Mouse (Mus musculus) gastrocnemius, adult 2 months (tissue): ENCODE results near the gene Gclm. TPM values are rescaled to one million over a fixed set of nuclear protein-coding genes. Genes with fewer than 3 reads are reported as not detected.
"Not testable (repeated sequence)": the region's sequence is repeated elsewhere in the genome, so short reads cannot be mapped to it uniquely, and the experiment has no call there.

Experiments
- DNase-seq: peaks from one replicate; pipeline ENCODE4 v3.0.0; 2022
- H3K27ac ChIP-seq: fragments of 200-600 bp; 2 replicates; pipeline ENCODE4 v1.8.1; 2022; ENCODE audit warnings: mild to moderate bottlenecking
- H3K4me3 ChIP-seq: fragments of 200-600 bp; 2 replicates; pipeline ENCODE4 v1.8.1; 2022; ENCODE audit warnings: mild to moderate bottlenecking, moderate library complexity
- CTCF ChIP-seq: fragments of 200-600 bp; IDR thresholded peaks from 2 replicates; pipeline ENCODE4 v1.8.1; 2022; ENCODE audit warnings: antibody characterized with exemption, mild to moderate bottlenecking, moderate library complexity
- intact Hi-C: fragments of 180-260 bp; cut with DNase I; formaldehyde crosslinking; loops from one replicate; pipeline ENCODE4 v1.15.1; 2025
- total RNA-seq, 2 experiments: library from RNA; stranded (reverse); gene quantifications; 2 replicates each; pipeline ENCODE4 v1.2.3; 2021

Gene Gclm
- total RNA-seq, 2 experiments from 2014 or later = 34.3 to 48.7 TPM

GRCm38 (mm10) chr3:122246406-122246805 lies 1.0 kb downstream of the Gclm start:
- intact Hi-C loops = loop anchor here (5.0 kb wide), 1 partner anchor 46 kb away; the partner anchor contains the start of gene Bcar3
- H3K27ac ChIP-seq = peak overlapping the region; percentile 90
- no peak for DNase-seq
- no peak for TF ChIP-seq CTCF
- peak overlapping the region; percentile 79 for H3K4me3 ChIP-seq

GRCm38 (mm10) chr3:122246986-122247767 lies 1.8 kb downstream of the Gclm start:
- Histone ChIP-seq H3K27ac (no peak overlapping the region), H3K4me3 (peak overlapping the region; percentile 79; the same call in 1 of the 2 replicates)
- DNase-seq = no peak
- intact Hi-C loops = loop anchor here (1.0 to 5.0 kb wide), 2 partner anchors 25 to 45 kb away; partner anchors contain the start of gene Bcar3
- no peak for TF ChIP-seq CTCF

DNA sequence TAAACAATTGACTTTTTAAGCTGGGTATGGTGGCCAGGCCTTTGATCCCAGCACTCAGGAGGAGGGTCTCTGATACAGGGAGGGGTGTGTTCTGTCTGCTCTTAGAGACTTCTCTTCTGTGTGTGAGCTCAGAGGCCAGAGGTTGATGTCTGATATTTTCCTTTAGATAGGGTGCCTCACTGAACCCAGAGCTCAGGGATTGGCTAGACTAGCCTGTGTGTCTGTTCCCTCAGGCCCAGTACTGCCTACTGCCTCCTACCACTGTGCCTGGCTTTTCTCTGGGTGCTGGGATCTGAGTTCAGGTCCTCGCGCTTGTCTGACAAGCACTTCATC lies 2.4 kb downstream of the Gclm start:
- intact Hi-C loops = loop anchor here (1.0 to 5.0 kb wide), 2 partner anchors 25 to 45 kb away; partner anchors contain the start of gene Bcar3
- Histone ChIP-seq H3K4me3 (no peak overlapping the region), H3K27ac (no peak overlapping the region)
- TF ChIP-seq CTCF = no peak
- no peak for DNase-seq

DNA sequence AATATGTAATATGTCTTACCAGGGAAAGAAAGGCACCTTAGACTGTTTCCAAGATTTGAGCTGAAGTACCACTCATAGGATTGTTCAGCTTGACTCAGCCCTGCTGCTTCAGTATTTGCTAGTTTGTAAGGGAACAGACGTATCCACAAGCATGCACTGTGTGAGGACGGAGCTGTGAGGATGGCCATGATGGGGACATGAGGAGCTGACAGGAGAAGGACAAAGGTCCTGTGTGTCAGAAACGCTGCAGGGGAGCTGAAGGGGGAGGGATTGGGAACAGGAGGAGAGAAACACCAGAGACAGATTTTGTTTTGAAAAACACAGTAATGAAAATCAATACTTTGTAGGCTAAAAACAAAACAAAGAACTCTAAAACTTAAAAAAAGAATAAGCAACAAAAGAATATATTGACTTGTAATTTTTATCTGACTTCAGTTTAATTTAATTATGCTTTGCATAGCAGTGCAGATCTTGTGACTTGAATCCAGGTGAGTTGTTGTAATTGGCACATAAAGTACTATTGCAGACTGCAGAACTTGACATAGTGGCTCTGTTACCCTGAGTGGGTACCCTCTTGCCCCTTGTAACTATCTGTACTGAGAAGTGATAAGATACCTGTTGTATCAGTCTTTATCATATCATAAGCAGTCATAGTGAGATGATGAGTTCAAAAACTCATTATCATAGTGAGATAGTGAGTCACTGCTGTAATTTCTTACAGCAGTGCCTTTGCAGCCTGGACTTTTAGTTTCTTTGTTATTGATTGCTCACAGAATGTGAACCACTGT lies 7.3 kb downstream of the Gclm start:
- Histone ChIP-seq H3K27ac (no peak overlapping the region), H3K4me3 (no peak overlapping the region)
- DNase-seq = no peak
- TF ChIP-seq CTCF = no peak
- intact Hi-C loops = no loop called here

- H3K27ac ChIP-seq, DNase-seq, H3K4me3 ChIP-seq, intact Hi-C loops: not testable (repeated sequence)
These were observed 8.7 kb downstream of the Gclm start for GRCm38 (mm10) chr3:122254050-122254449.

DNA sequence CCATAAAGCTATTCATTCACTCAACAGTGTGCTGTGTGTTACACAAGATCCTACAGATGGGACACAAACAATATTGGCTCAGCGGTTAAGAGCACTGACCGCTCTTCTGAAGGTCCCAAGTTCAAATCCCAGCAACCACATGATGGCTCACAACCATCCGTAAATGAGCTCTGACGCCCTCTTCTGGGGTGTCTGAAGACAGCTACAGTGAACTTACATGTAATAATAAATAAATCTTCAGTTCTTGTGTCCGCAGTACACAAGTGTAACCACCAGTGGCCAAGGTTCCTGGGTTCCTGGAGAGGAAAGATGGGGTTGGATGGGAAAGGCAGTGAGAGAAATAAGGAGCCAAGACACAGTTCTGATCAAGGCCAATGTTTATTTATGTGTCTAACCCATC lies 24.6 kb downstream of the Gclm start:
- intact Hi-C loops = no loop called here

GRCm38 (mm10) chr3:122272565-122272964 lies 27.2 kb downstream of the Gclm start:
- intact Hi-C loops = loop anchor here (1.0 kb wide), 1 partner anchor 25 kb away; no protein-coding TSS in a partner anchor
- H3K27ac ChIP-seq, DNase-seq, H3K4me3 ChIP-seq: not testable (repeated sequence)

More for the DNA sequence above, 24.6 kb downstream of the Gclm start:
- Histone ChIP-seq H3K4me3 (no peak overlapping the region), H3K27ac (no peak overlapping the region)
- no peak for DNase-seq
- TF ChIP-seq CTCF = no peak

GRCm38 (mm10) chr3:122273407-122274240 lies 28.3 kb downstream of the Gclm start:
- Histone ChIP-seq H3K27ac (peak overlapping the region; percentile 96), H3K4me3 (peak overlapping the region; percentile 99)
- no peak for DNase-seq
- TF ChIP-seq CTCF = peak; percentile 36
- intact Hi-C loops = no loop called here

DNA sequence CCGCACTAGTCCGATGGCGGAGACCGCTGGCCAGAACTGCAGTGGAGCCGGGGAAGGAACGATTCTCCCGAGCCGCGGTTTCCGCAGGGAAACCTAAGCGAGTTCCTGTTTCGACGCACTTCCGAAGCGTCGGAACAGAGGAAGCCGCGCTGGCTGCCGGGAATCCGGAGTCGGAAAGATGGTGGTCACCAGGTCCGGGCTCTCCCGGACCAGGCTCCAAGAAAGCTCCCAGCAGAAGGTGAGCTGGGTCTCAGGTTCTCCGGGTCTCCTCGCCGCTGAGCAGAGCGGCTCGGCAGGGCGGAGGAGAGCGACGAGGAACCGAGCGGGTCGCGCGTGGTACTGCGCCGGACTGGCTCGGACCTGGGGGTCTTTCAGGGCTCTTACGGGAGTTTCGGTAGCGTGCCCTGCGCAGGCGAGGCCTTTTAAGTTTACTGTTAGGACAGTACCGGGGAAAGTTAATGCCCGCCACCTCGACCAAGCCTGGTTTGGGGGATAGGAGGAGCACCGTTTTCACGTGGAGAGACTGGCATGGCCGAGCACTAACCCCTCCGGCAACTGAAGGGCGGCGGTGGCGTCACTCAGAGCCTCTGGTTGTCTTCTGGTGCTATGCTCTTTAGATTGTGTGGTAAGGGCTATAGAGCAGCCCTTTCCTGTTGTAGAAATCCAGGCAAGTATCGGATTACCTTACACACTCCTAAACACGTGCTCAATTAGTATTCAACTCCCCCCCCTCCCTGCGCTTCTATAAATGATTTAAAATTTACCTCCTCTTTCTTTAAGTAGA lies 29.1 kb downstream of the Gclm start, which contains the start of gene Dnttip2:
Dnttip2 (plus strand) TSS at position 148 of the 784 bp plus-strand sequence.
- TF ChIP-seq CTCF = no peak
- intact Hi-C loops = no loop called here
- peak within 1 kb of the TSS; percentile 96 for H3K27ac ChIP-seq
- DNase-seq = peak; percentile 96
- H3K4me3 ChIP-seq = peak within 1 kb of the TSS; percentile 99

DNA sequence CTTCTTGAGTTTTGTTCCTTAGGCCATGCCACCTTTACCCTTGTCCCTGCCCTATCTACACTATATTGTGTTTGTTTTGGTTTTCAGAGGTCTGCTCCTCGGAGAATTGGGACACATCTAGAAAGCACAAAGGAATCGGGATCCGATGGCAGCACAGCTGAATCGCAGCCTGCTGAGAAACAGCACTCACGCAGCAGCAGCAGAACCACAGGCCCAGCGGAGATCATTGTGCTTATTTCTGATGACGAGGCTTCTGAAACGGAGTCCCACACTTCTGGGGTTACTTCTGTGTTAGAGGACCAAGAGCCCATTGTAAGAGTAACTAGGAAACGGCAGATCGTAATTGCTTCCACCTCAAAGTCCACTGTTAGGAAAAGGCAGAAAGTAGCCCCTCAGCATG lies 29.8 kb downstream of the Gclm start:
- no peak for DNase-seq
- no peak for TF ChIP-seq CTCF
- Histone ChIP-seq H3K27ac (peak overlapping the region; percentile 96; the same call in 1 of the 2 replicates), H3K4me3 (peak overlapping the region; percentile 99)
- intact Hi-C loops = no loop called here

DNA sequence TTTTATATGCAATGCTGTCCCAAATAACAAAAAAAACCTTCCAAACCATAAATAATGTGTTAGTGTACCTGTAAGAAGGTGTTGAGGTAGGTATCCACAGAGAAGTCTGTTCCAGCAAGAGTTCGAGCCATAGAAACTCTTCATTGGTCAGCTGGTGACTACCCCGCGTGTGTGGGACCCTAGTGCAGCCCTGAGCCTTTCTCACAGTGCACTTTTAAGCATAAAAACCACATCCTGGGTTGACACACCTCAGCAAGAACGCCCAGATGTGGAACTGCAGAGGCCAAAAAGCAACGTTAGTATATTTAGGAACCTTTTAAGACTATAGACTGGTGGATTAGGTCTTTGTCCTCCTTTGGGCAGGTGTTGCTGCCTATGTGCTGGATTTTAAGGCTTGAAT lies 41.8 kb downstream of the Gclm start:
- DNase-seq = no peak
- intact Hi-C loops = no loop called here
- Histone ChIP-seq H3K27ac (no peak overlapping the region), H3K4me3 (no peak overlapping the region)
- no peak for TF ChIP-seq CTCF
